Mouse (Mus musculus) ovary, adult 2 months (tissue): ENCODE data around the gene Scamp3. TPM values are rescaled to one million over a fixed set of nuclear protein-coding genes. Genes with fewer than 3 reads are reported as not detected.

Source experiments
- polyA plus RNA-seq: library from polyadenylated mRNA; depleted of rRNA; stranded (reverse); fragments of >200 nt; gene quantifications from 2 replicates; pipeline ENCODE4 v1.2.3, GENCODE M21; 2012; rRNA removed

Scamp3 gene
- 154 and 183 TPM in 2 replicates for polyA plus RNA-seq

GRCm38 (mm10) chr3:89177242-89178106 is at the start of gene Scamp3:
Gene Scamp3, plus strand, starts transcription at chr3:89177473.

GRCm38 (mm10) chr3:89135958-89136357 is 41.3 kb upstream of the Scamp3 start, which contains the start of gene Pklr:
Gene Pklr, plus strand, starts transcription at chr3:89136142.

GRCm38 (mm10) chr3:89159616-89160344 is 17.5 kb upstream of the Scamp3 start, which contains the start of gene Hcn3:
Gene Hcn3, minus strand, starts transcription at chr3:89160196.

GRCm38 (mm10) chr3:89164506-89165267 is 12.6 kb upstream of the Scamp3 start, which contains the start of gene Clk2:
Gene Clk2, plus strand, starts transcription at chr3:89164795.

GRCm38 (mm10) chr3:89183058-89183958 is 6.0 kb downstream of the Scamp3 start, which contains the start of gene Fam189b:
Gene Fam189b, plus strand, starts transcription at chr3:89183143.

GRCm38 (mm10) chr3:89202253-89203141 is 25.2 kb downstream of the Scamp3 start, which contains the start of gene Gba:
Gene Gba, plus strand, starts transcription at chr3:89202928.

GRCm38 (mm10) chr3:89214681-89215411 is 37.6 kb downstream of the Scamp3 start, which contains the start of gene Thbs3:
Gene Thbs3, plus strand, starts transcription at chr3:89215180.

GRCm38 (mm10) chr3:89226900-89227299 is 49.6 kb downstream of the Scamp3 start, which contains the start of gene Mtx1:
Gene Mtx1, minus strand, starts transcription at chr3:89227088.

GRCm38 (mm10) chr3:89228836-89229235 is 51.6 kb downstream of the Scamp3 start, which contains the start of gene Muc1:
Gene Muc1, plus strand, starts transcription at chr3:89229057.

Other genes starting within 250 kb of the Scamp3 start
- gene Ash1l, start 226.9 kb upstream of the Scamp3 start, polyA plus RNA-seq: 8.8 and 10.1 TPM in 2 replicates
- gene Dap3, start 226.3 kb upstream of the Scamp3 start, polyA plus RNA-seq: 36.9 and 38.6 TPM in 2 replicates
- 36.2 and 37.3 TPM in 2 replicates for gene Rusc1, start 84.2 kb upstream of the Scamp3 start, polyA plus RNA-seq
- not detected in 2 replicates for gene Gm43738, start 76.4 kb upstream of the Scamp3 start, polyA plus RNA-seq
- 139 and 176 TPM in 2 replicates for gene Fdps, start 75.5 kb upstream of the Scamp3 start, polyA plus RNA-seq
- gene Pklr, start 41.3 kb upstream of the Scamp3 start, polyA plus RNA-seq: 2.0 and 8.7 TPM in 2 replicates
- 9.1 and 13.9 TPM in 2 replicates for gene Hcn3, start 17.3 kb upstream of the Scamp3 start, polyA plus RNA-seq
- gene Clk2, start 12.7 kb upstream of the Scamp3 start, polyA plus RNA-seq: 89.7 and 99.3 TPM in 2 replicates
- 63.7 and 65.9 TPM in 2 replicates for gene Fam189b, start 5.7 kb downstream of the Scamp3 start, polyA plus RNA-seq
- 61.5 and 89.3 TPM in 2 replicates for gene Gba, start 25.5 kb downstream of the Scamp3 start, polyA plus RNA-seq
- gene Thbs3, start 37.7 kb downstream of the Scamp3 start, polyA plus RNA-seq: 59.8 and 60.5 TPM in 2 replicates
- 229 and 256 TPM in 2 replicates for gene Mtx1, start 49.6 kb downstream of the Scamp3 start, polyA plus RNA-seq
- 16.1 and 33.4 TPM in 2 replicates for gene Muc1, start 51.6 kb downstream of the Scamp3 start, polyA plus RNA-seq
- gene Krtcap2, start 68.5 kb downstream of the Scamp3 start, polyA plus RNA-seq: 267 and 351 TPM in 2 replicates
- 16.5 and 20.5 TPM in 2 replicates for gene Trim46, start 68.8 kb downstream of the Scamp3 start, polyA plus RNA-seq
- gene Dpm3, start 81.9 kb downstream of the Scamp3 start, polyA plus RNA-seq: 503 and 662 TPM in 2 replicates
- gene Slc50a1, start 93.1 kb downstream of the Scamp3 start, polyA plus RNA-seq: 203 and 215 TPM in 2 replicates
- gene Efna1, start 103.7 kb downstream of the Scamp3 start, polyA plus RNA-seq: 43.0 and 48.2 TPM in 2 replicates
- 1.9 and 5.0 TPM in 2 replicates for gene Efna3, start 145.5 kb downstream of the Scamp3 start, polyA plus RNA-seq
- 36.4 and 44.7 TPM in 2 replicates for gene Efna4, start 160.6 kb downstream of the Scamp3 start, polyA plus RNA-seq
- gene Adam15, start 172.5 kb downstream of the Scamp3 start, polyA plus RNA-seq: 179 and 187 TPM in 2 replicates
- 0.23 and 0.62 TPM in 2 replicates for gene Dcst2, start 184.5 kb downstream of the Scamp3 start, polyA plus RNA-seq
- gene Dcst1, start 187.8 kb downstream of the Scamp3 start, polyA plus RNA-seq: 0.30 and 0.32 TPM in 2 replicates
- gene Zbtb7b, start 217.3 kb downstream of the Scamp3 start, polyA plus RNA-seq: 68.2 and 77.9 TPM in 2 replicates
- 2.0 TPM in 1 of 2 replicates, not detected in the other for gene Lenep, start 225.3 kb downstream of the Scamp3 start, polyA plus RNA-seq
- gene Flad1, start 234.4 kb downstream of the Scamp3 start, polyA plus RNA-seq: 34.7 and 49.3 TPM in 2 replicates
- gene Cks1b, start 240.9 kb downstream of the Scamp3 start, polyA plus RNA-seq: 40.3 and 61.0 TPM in 2 replicates
- gene Shc1, start 241.0 kb downstream of the Scamp3 start, polyA plus RNA-seq: 116 and 134 TPM in 2 replicates